Mouse (Mus musculus) megakaryocyte, embryonic 14.5 days (primary cell): ENCODE results near the gene Wdr11. TPM values are rescaled to one million over a fixed set of nuclear protein-coding genes. Genes with fewer than 3 reads are reported as not detected.

Experiments used
- H3K27me3 ChIP-seq: replicated peaks from 2 replicates; pipeline ENCODE3; 2012; ENCODE audit warnings: inconsistent platforms
- H3K36me3 ChIP-seq: replicated peaks from 2 replicates; pipeline ENCODE3; 2012; ENCODE audit warnings: low read length, inconsistent platforms, mixed read lengths
- H3K4me1 ChIP-seq: 2 replicates; pipeline ENCODE4 v1.6.1; 2012; ENCODE audit warnings: inconsistent platforms
- H3K4me3 ChIP-seq: replicated peaks from 2 replicates; pipeline ENCODE3; 2012; ENCODE audit warnings: moderate library complexity, mild to moderate bottlenecking, inconsistent platforms
- H3K9me3 ChIP-seq: 2 replicates; pipeline ENCODE4 v1.6.1; 2012; ENCODE audit warnings: inconsistent platforms
- FLI1 ChIP-seq: IDR thresholded peaks from 2 replicates; pipeline ENCODE4 v1.6.1; 2012; ENCODE audit warnings: low read length, inconsistent platforms, mixed read lengths
- GATA1 ChIP-seq: IDR thresholded peaks from 3 replicates; pipeline ENCODE4 v1.6.1; 2012; ENCODE audit warnings: mixed read lengths, low read length, inconsistent platforms, borderline replicate concordance
- polyA plus RNA-seq: library from polyadenylated mRNA; stranded (reverse); fragments of >175 nt; gene quantifications from 2 replicates; pipeline ENCODE4 v1.2.3, GENCODE M21; 2012; ENCODE audit warnings: low replicate concordance; ENCODE audit not compliant: insufficient read depth

Gene Wdr11
- polyA plus RNA-seq, 1 experiment = 5.1 TPM

GRCm38 (mm10) chr7:129665411-129665810, 73.7 kb downstream of the Wdr11 start:
- H3K36me3 ChIP-seq = no peaks in the 10 kb centered on the region

GRCm38 (mm10) chr7:129665921-129666320, 74.3 kb downstream of the Wdr11 start:
- H3K4me3 ChIP-seq = no peak overlapping the region
- TF ChIP-seq FLI1 (no peak), GATA1 (no peak)
- H3K27me3 ChIP-seq = peaks cover 14% of the 10 kb centered on the region
- no peaks in the 10 kb centered on the region for H3K9me3 ChIP-seq
- no peaks in the 10 kb centered on the region for H3K36me3 ChIP-seq
- H3K4me1 ChIP-seq = no peaks in the 10 kb centered on the region

More at GRCm38 (mm10) chr7:129665411-129665810, 73.7 kb downstream of the Wdr11 start:
- H3K27me3 ChIP-seq = peaks cover 14% of the 10 kb centered on the region
- no peaks in the 10 kb centered on the region for H3K9me3 ChIP-seq
- no peaks in the 10 kb centered on the region for H3K4me1 ChIP-seq
- TF ChIP-seq GATA1 (no peak), FLI1 (no peak)
- no peak overlapping the region for H3K4me3 ChIP-seq

GRCm38 (mm10) chr7:129666526-129666925, 74.9 kb downstream of the Wdr11 start:
- Histone ChIP-seq H3K36me3 (no peaks in the 10 kb centered on the region), H3K27me3 (peaks cover 14% of the 10 kb centered on the region), H3K9me3 (0 out of 2 replicates have a peak, but pooled peaks cover 3% of the 10 kb centered on the region), H3K4me1 (no peaks in the 10 kb centered on the region), H3K4me3 (no peak overlapping the region)
- no peak for TF ChIP-seq FLI1

GRCm38 (mm10) chr7:129670280-129670679, 78.6 kb downstream of the Wdr11 start:
- Histone ChIP-seq H3K9me3 (0 out of 2 replicates have a peak, but pooled peaks cover 3% of the 10 kb centered on the region), H3K4me1 (no peaks in the 10 kb centered on the region), H3K27me3 (peaks cover 4% of the 10 kb centered on the region), H3K4me3 (no peak overlapping the region), H3K36me3 (no peaks in the 10 kb centered on the region)
- TF ChIP-seq FLI1 = no peak
- no peak for TF ChIP-seq GATA1

- TF ChIP-seq FLI1 = no peak
- TF ChIP-seq GATA1 = no peak
- no peak overlapping the region for H3K4me3 ChIP-seq
- no peaks in the 10 kb centered on the region for H3K36me3 ChIP-seq
- H3K9me3 ChIP-seq = peaks cover 16% of the 10 kb centered on the region
- H3K27me3 ChIP-seq = no peaks in the 10 kb centered on the region
- H3K4me1 ChIP-seq = no peaks in the 10 kb centered on the region
Observed at GRCm38 (mm10) chr7:129671675-129672651, 80.3 kb downstream of the Wdr11 start.

- Histone ChIP-seq H3K4me1 (no peaks in the 10 kb centered on the region), H3K4me3 (no peak overlapping the region), H3K9me3 (peaks cover 16% of the 10 kb centered on the region), H3K27me3 (no peaks in the 10 kb centered on the region), H3K36me3 (no peaks in the 10 kb centered on the region)
- no peak for TF ChIP-seq FLI1
Observed at GRCm38 (mm10) chr7:129673776-129674175, 82.1 kb downstream of the Wdr11 start.

GRCm38 (mm10) chr7:129674558-129674957, 82.9 kb downstream of the Wdr11 start:
- no peaks in the 10 kb centered on the region for H3K27me3 ChIP-seq
- TF ChIP-seq FLI1 = no peak
- no peaks in the 10 kb centered on the region for H3K4me1 ChIP-seq
- H3K36me3 ChIP-seq = no peaks in the 10 kb centered on the region
- no peak overlapping the region for H3K4me3 ChIP-seq
- H3K9me3 ChIP-seq = peaks cover 16% of the 10 kb centered on the region

GRCm38 (mm10) chr7:129675852-129676251, 84.2 kb downstream of the Wdr11 start:
- Histone ChIP-seq H3K4me3 (no peak overlapping the region), H3K4me1 (no peaks in the 10 kb centered on the region), H3K27me3 (no peaks in the 10 kb centered on the region), H3K9me3 (peaks cover 16% of the 10 kb centered on the region), H3K36me3 (no peaks in the 10 kb centered on the region)
- TF ChIP-seq FLI1 = no peak
- no peak for TF ChIP-seq GATA1

- Histone ChIP-seq H3K27me3 (peaks cover 3% of the 10 kb centered on the region), H3K36me3 (no peaks in the 10 kb centered on the region), H3K4me1 (no peaks in the 10 kb centered on the region), H3K9me3 (peaks cover 13% of the 10 kb centered on the region), H3K4me3 (no peak overlapping the region)
- TF ChIP-seq FLI1 (no peak), GATA1 (no peak)
Observed at GRCm38 (mm10) chr7:129677141-129677540, 85.5 kb downstream of the Wdr11 start.

- Histone ChIP-seq H3K4me1 (no peaks in the 10 kb centered on the region), H3K27me3 (peaks cover 3% of the 10 kb centered on the region), H3K9me3 (peaks cover 13% of the 10 kb centered on the region), H3K4me3 (no peak overlapping the region), H3K36me3 (no peaks in the 10 kb centered on the region)
- TF ChIP-seq GATA1 (no peak), FLI1 (no peak)
Observed at GRCm38 (mm10) chr7:129678431-129678830, 86.8 kb downstream of the Wdr11 start.
